Mouse (Mus musculus) erythroblast, embryonic 14.5 days (primary cell): ENCODE data around the gene Dync1h1.

ENCODE experiments used
- GATA1 ChIP-seq: IDR thresholded peaks from 2 replicates; pipeline ENCODE4 v1.6.1; 2012; ENCODE audit warnings: low read length, inconsistent platforms, mixed read lengths
- TAL1 ChIP-seq: IDR thresholded peaks from 3 replicates; pipeline ENCODE4 v1.6.1; 2012; ENCODE audit warnings: low read length, inconsistent platforms, mixed read lengths

GRCm38 (mm10) chr12:110610713-110611112 lies 9.5 kb downstream of the Dync1h1 start:
- TF ChIP-seq GATA1 (no peak), TAL1 (no peak)
